Mouse (Mus musculus) hindbrain, embryonic 11.5 days (tissue): ENCODE measurements at regions not wholly inside any gene's neighbourhood (a gene's known extent, or its start where the extent isn't known, plus 50 kb on each side); places are given as distances from the start of the nearest gene placed in this dataset.

ENCODE experiments used
- ATAC-seq: fragments of 200-750 bp; cut with Nextera tagmentation; 2 replicates; pipeline ENCODE4 v1.8.0; 2017; ENCODE audit warnings: mild to moderate bottlenecking, moderate TSS enrichment, moderate library complexity; ENCODE audit not compliant: low FRiP score
- DNase-seq: peaks from one replicate; pipeline ENCODE4 v3.0.0-alpha.2; 2015; ENCODE audit warnings: low spot score
- H3K27ac ChIP-seq: fragments of 300-500 bp; sonication (generic); 2 replicates; pipeline ENCODE4 v1.5.1; 2014; ENCODE audit warnings: mild to moderate bottlenecking, low read depth, low read length
- H3K27me3 ChIP-seq: fragments of 300-500 bp; sonication (generic); 2 replicates; pipeline ENCODE4 v1.6.1; 2014; ENCODE audit warnings: mild to moderate bottlenecking, low read length, moderate library complexity, mixed read lengths; ENCODE audit not compliant: control insufficient read depth, insufficient read depth
- H3K36me3 ChIP-seq: fragments of 300-500 bp; sonication (generic); 2 replicates; pipeline ENCODE4 v1.6.1; 2014; ENCODE audit warnings: mild to moderate bottlenecking, low read length, moderate library complexity, mixed read lengths; ENCODE audit not compliant: control insufficient read depth, insufficient read depth
- H3K4me1 ChIP-seq: fragments of 300-500 bp; sonication (generic); replicated peaks from 2 replicates; pipeline ENCODE4 v1.6.1; 2014; ENCODE audit warnings: low read length, mixed read lengths; ENCODE audit not compliant: control insufficient read depth, insufficient read depth
- H3K4me2 ChIP-seq: fragments of 300-500 bp; sonication (generic); replicated peaks from 2 replicates; pipeline ENCODE4 v1.6.1; 2014; ENCODE audit warnings: mild to moderate bottlenecking, low read depth, low read length
- H3K4me3 ChIP-seq: fragments of 300-500 bp; sonication (generic); 2 replicates; pipeline ENCODE4 v1.5.1; 2014; ENCODE audit warnings: low read depth, low read length
- H3K9ac ChIP-seq: fragments of 300-500 bp; sonication (generic); 2 replicates; pipeline ENCODE4 v1.6.1; 2014; ENCODE audit warnings: low read depth, low read length
- H3K9me3 ChIP-seq: fragments of 300-500 bp; sonication (generic); 2 replicates; pipeline ENCODE4 v1.6.1; 2016; ENCODE audit warnings: low read length; ENCODE audit not compliant: control insufficient read depth
- WGBS: fragments of 180-500 bp; shearing (Covaris S2); extraction: QIAGEN DNeasy Blood & Tissue Kit; methylation state at CpG from one replicate; pipeline ENCODE4 v1.1.7; 2014; 5-methylcytosine and 5-hydroxymethylcytosine counted together

GRCm38 (mm10) chr17:94553400-94553799 is 196.4 kb downstream of the Mettl4 start:
- Histone ChIP-seq H3K4me3 (no peak overlapping the region), H3K27ac (no peak overlapping the region), H3K9ac (no peak overlapping the region), H3K27me3 (no peaks in the 10 kb centered on the region), H3K4me1 (no peaks in the 10 kb centered on the region), H3K4me2 (no peak overlapping the region), H3K9me3 (no peaks in the 10 kb centered on the region), H3K36me3 (no peaks in the 10 kb centered on the region)
- 91% methylated on average over 2 of the region's 2 CpGs for WGBS
- ATAC-seq (no peak), DNase-seq (peak; percentile 36)

- Histone ChIP-seq H3K9me3 (no peaks in the 10 kb centered on the region), H3K4me3 (no peak overlapping the region), H3K27ac (no peak overlapping the region), H3K9ac (no peak overlapping the region), H3K4me2 (no peak overlapping the region), H3K36me3 (no peaks in the 10 kb centered on the region), H3K27me3 (no peaks in the 10 kb centered on the region), H3K4me1 (no peaks in the 10 kb centered on the region)
- ATAC-seq, result no peak
- WGBS, result 91% methylated on average over 2 of the region's 2 CpGs
- no peak for DNase-seq
Measured at GRCm38 (mm10) chr17:94528765-94529164, 221.1 kb downstream of the Mettl4 start.
